Mouse (Mus musculus) thymus, adult 2 months (tissue): Measurements from ENCODE around the gene Cep295nl. TPM values are rescaled to one million over a fixed set of nuclear protein-coding genes. Genes with fewer than 3 reads are reported as not detected.

Experiments used
- DNase-seq: peaks from one replicate; pipeline ENCODE4 v3.0.0; 2021
- H3K27ac ChIP-seq: fragments of 200-500 bp; 2 replicates; pipeline ENCODE4 v1.5.1; 2012; ENCODE audit warnings: low read length, control low read depth; ENCODE audit not compliant: control insufficient read depth, insufficient read depth
- H3K27me3 ChIP-seq: fragments of 200-500 bp; 2 replicates; pipeline ENCODE4 v1.6.1; 2012; ENCODE audit warnings: mild to moderate bottlenecking, low read length, moderate library complexity, mixed read lengths; ENCODE audit not compliant: control insufficient read depth, insufficient read depth
- H3K36me3 ChIP-seq: fragments of 200-500 bp; 2 replicates; pipeline ENCODE4 v1.6.1; 2012; ENCODE audit warnings: mild to moderate bottlenecking, low read length, moderate library complexity; ENCODE audit not compliant: control insufficient read depth, insufficient read depth
- H3K4me1 ChIP-seq: fragments of 200-500 bp; replicated peaks from 2 replicates; pipeline ENCODE4 v1.6.1; 2012; ENCODE audit warnings: low read length; ENCODE audit not compliant: control insufficient read depth, insufficient read depth
- H3K4me3 ChIP-seq: fragments of 200-500 bp; 2 replicates; pipeline ENCODE4 v1.5.1; 2012; ENCODE audit warnings: mild to moderate bottlenecking, low read length, control low read depth, moderate library complexity; ENCODE audit not compliant: control insufficient read depth, insufficient read depth
- CTCF ChIP-seq: fragments of 200-500 bp; IDR thresholded peaks from 2 replicates; pipeline ENCODE4 v1.5.1; 2012; ENCODE audit warnings: mild to moderate bottlenecking, control low read depth, low read length, moderate library complexity, borderline replicate concordance; ENCODE audit not compliant: control insufficient read depth, poor library complexity, insufficient read depth; ENCODE audit errors: extremely low read depth
- POLR2A ChIP-seq: fragments of 200-500 bp; IDR thresholded peaks from 2 replicates; pipeline ENCODE4 v1.6.1; 2012; ENCODE audit warnings: mild to moderate bottlenecking, low read length, control low read depth, moderate library complexity; ENCODE audit not compliant: control insufficient read depth, poor library complexity, insufficient read depth; ENCODE audit errors: extremely low read depth
- WGBS: fragments of 180-500 bp; shearing (Covaris S2); methylation state at CpG from one replicate; pipeline ENCODE4 v1.1.7; 2018; 5-methylcytosine and 5-hydroxymethylcytosine counted together
- polyA plus RNA-seq: library from polyadenylated mRNA; depleted of rRNA; stranded (reverse); fragments of >200 nt; gene quantifications from 2 replicates; pipeline ENCODE4 v1.2.3, GENCODE M21; 2012

Gene Cep295nl
- polyA plus RNA-seq, 1 experiment: 0.26 TPM

GRCm38 (mm10) chr11:118292671-118293070, 49.6 kb downstream of the Cep295nl start:
- Histone ChIP-seq H3K36me3 (no peaks in the 10 kb centered on the region), H3K4me1 (peaks cover 16% of the 10 kb centered on the region), H3K4me3 (no peak overlapping the region), H3K27ac (no peak overlapping the region), H3K27me3 (no peaks in the 10 kb centered on the region)
- WGBS: 89% methylated on average over 6 of the region's 6 CpGs
- DNase-seq: no peak
- no peak for TF ChIP-seq POLR2A
- no peak for TF ChIP-seq CTCF

GRCm38 (mm10) chr11:118289999-118290889, 52.1 kb downstream of the Cep295nl start, which contains the start of gene Usp36:
Gene Usp36, minus strand, starts transcription at chr11:118290244.
- Histone ChIP-seq H3K27me3 (no peaks in the 10 kb centered on the region), H3K4me3 (peak within 1 kb of the TSS; percentile 86), H3K4me1 (peaks cover 16% of the 10 kb centered on the region), H3K27ac (peak within 1 kb of the TSS; percentile 82), H3K36me3 (no peaks in the 10 kb centered on the region)
- peak; percentile 70; the same call in 1 of the 2 replicates for TF ChIP-seq CTCF
- TF ChIP-seq POLR2A: peak; percentile 78
- 1% methylated on average over 68 of the region's 68 CpGs for WGBS
- peak; percentile 98 for DNase-seq

- under 1% methylated on average over 22 of the region's 22 CpGs for WGBS
- H3K27ac ChIP-seq: no peak overlapping the region
- H3K36me3 ChIP-seq: peaks cover 3% of the 10 kb centered on the region; the same call in 1 of the 2 replicates
- H3K4me3 ChIP-seq: peak overlapping the region; percentile 86
- TF ChIP-seq POLR2A (no peak), CTCF (no peak)
- no peak for DNase-seq
- peaks cover 16% of the 10 kb centered on the region for H3K4me1 ChIP-seq
- H3K27me3 ChIP-seq: no peaks in the 10 kb centered on the region
Observed at GRCm38 (mm10) chr11:118289562-118289961, 52.7 kb downstream of the Cep295nl start.

- 4% methylated on average over 16 of the region's 16 CpGs for WGBS
- no peak overlapping the region for H3K27ac ChIP-seq
Observed at GRCm38 (mm10) chr11:118289037-118289511, 53.2 kb downstream of the Cep295nl start.

GRCm38 (mm10) chr11:118287573-118287972, 54.7 kb downstream of the Cep295nl start:
- Histone ChIP-seq H3K27me3 (no peaks in the 10 kb centered on the region), H3K4me1 (peaks cover 16% of the 10 kb centered on the region), H3K27ac (no peak overlapping the region), H3K36me3 (peaks cover 18% of the 10 kb centered on the region), H3K4me3 (no peak overlapping the region)
- no peak for DNase-seq
- WGBS: 98% methylated on average over 9 of the region's 9 CpGs
- TF ChIP-seq CTCF: no peak
- no peak for TF ChIP-seq POLR2A

More at GRCm38 (mm10) chr11:118289037-118289511, 53.2 kb downstream of the Cep295nl start:
- peak overlapping the region; percentile 86 for H3K4me3 ChIP-seq
- TF ChIP-seq CTCF (no peak), POLR2A (no peak)
- no peak for DNase-seq
- peaks cover 16% of the 10 kb centered on the region for H3K4me1 ChIP-seq
- no peaks in the 10 kb centered on the region for H3K27me3 ChIP-seq
- H3K36me3 ChIP-seq: peaks cover 6% of the 10 kb centered on the region; the same call in 1 of the 2 replicates

GRCm38 (mm10) chr11:118286434-118286833, 55.9 kb downstream of the Cep295nl start:
- no peak for DNase-seq
- peaks cover 20% of the 10 kb centered on the region for H3K36me3 ChIP-seq
- WGBS: 96% methylated on average over 9 of the region's 9 CpGs

More at GRCm38 (mm10) chr11:118286434-118286833, 55.9 kb downstream of the Cep295nl start:
- no peak overlapping the region for H3K27ac ChIP-seq
- H3K4me1 ChIP-seq: peaks cover 16% of the 10 kb centered on the region
- no peaks in the 10 kb centered on the region for H3K27me3 ChIP-seq
- H3K4me3 ChIP-seq: no peak overlapping the region
- no peak for TF ChIP-seq CTCF
